Mouse (Mus musculus): Measurements from ENCODE around the gene Cyb5rl.

DNA sequence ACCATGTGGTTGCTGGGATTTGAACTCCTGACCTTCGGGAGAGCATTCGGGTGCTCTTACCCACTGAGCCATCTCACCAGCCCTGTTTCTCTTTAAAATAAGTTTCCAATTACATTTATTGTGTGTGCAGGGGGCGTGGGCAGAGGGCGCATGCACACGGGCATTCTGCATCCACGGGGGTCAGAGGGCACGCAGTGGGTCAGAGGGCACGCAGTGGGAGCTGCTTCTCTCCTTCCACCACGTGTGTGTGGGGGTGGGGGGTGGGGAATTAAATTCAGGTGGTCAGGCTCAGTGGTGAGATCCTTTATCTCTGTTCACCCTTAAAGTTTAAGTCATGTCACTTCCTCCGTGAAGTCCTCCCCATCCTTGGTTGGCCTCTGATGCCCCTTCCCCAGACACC, 31.6 kb downstream of the Cyb5rl start:
- TF ChIP-seq CTCF (IDR thresholded peaks at IDR 0.05; ENCODE audit: low read depth, low read length): no peak
- TF ChIP-seq POLR2A (IDR thresholded peaks at IDR 0.05; ENCODE audit: borderline replicate concordance, low read depth, low read length): no peak
